ENCODE assay signal across 8 mouse cellular contexts in genomic region chr1:181793541-181793940, GRCm38 (mm10). TPM values are rescaled to one million over a fixed set of nuclear protein-coding genes. Genes with fewer than 3 reads are reported as not detected.
DNase-seq lines count a peak whose midpoint lies in the region; ATAC-seq and TF ChIP-seq lines count a peak whose summit lies in the region.
"Had no signal": no experiment of that assay in that cellular context is flagged by ENCODE, and none has a peak within 500 bp of the region (broad histone marks: within the 10 kb centered on the region; RNA-seq: fewer than 3 reads in every experiment).

No protein-coding gene starts in this region.

- intact Hi-C loops in heart, adult 2 months (cut with DNase I) = loop anchor here (5.0 to 10.0 kb wide), 2 partner anchors 69 to 711 kb away; no protein-coding TSS in a partner anchor

- H3K27ac ChIP-seq in midbrain, postnatal 0 days (ENCODE audit: low read depth, low read length) = no peak overlapping the region
- no peak overlapping the region for H3K27ac ChIP-seq in midbrain, embryonic 13.5 days
- peak overlapping the region; percentile 77 for H3K27ac ChIP-seq in heart, adult 2 months
- peak overlapping the region; percentile 46; the same call in 1 of the 2 replicates for H3K27ac ChIP-seq in layer of hippocampus, adult 2 months
- H3K27ac ChIP-seq: neural tube, embryonic 12.5 days had no signal

- peak; percentile 64 for DNase-seq in midbrain, postnatal 0 days (ENCODE audit: low spot score)
- DNase-seq in heart, adult 2 months = peak; percentile 54 to 74
- peak; percentile 26 to 29 for DNase-seq in layer of hippocampus, adult 2 months (ENCODE audit: low spot score in 2 of 2)
- DNase-seq in skeletal muscle tissue, adult 2 months (ENCODE audit: low read depth, low spot score) = peak; percentile 58
- DNase-seq in ovary, postnatal 10 days (ENCODE audit: low spot score) = no peak

- no peak overlapping the region for H3K4me2 ChIP-seq in midbrain, postnatal 0 days (ENCODE audit: low read depth, low read length, poor library complexity, severe bottlenecking)
- H3K4me2 ChIP-seq in midbrain, embryonic 13.5 days (replicated peaks) = no peak overlapping the region
- H3K4me2 ChIP-seq: neural tube, embryonic 12.5 days had no signal

- TF ChIP-seq CTCF in midbrain, postnatal 0 days (IDR thresholded peaks at IDR 0.05) = no peak
- TF ChIP-seq CTCF in heart, adult 2 months (IDR thresholded peaks at IDR 0.05) = no peak
- no peak for TF ChIP-seq CTCF in layer of hippocampus, adult 2 months (conservative IDR thresholded peaks at IDR 0.05)

- H3K27me3 ChIP-seq in midbrain, postnatal 0 days (ENCODE audit: insufficient read depth, low read length) = no peaks in the 10 kb centered on the region
- no peaks in the 10 kb centered on the region for H3K27me3 ChIP-seq in midbrain, embryonic 13.5 days
- H3K27me3 ChIP-seq in heart, adult 2 months (ENCODE audit: control insufficient read depth, insufficient read depth, low read length) = no peaks in the 10 kb centered on the region
- H3K27me3 ChIP-seq: neural tube, embryonic 12.5 days had no signal

- no peaks in the 10 kb centered on the region for H3K79me2 ChIP-seq in heart, adult 2 months (replicated peaks; ENCODE audit: control insufficient read depth, insufficient read depth, low read length)

- no peaks in the 10 kb centered on the region for H3K36me3 ChIP-seq in midbrain, postnatal 0 days (ENCODE audit: insufficient read depth, low read length)
- no peaks in the 10 kb centered on the region for H3K36me3 ChIP-seq in midbrain, embryonic 13.5 days
- H3K36me3 ChIP-seq in heart, adult 2 months (ENCODE audit: control insufficient read depth, insufficient read depth, low read length) = no peaks in the 10 kb centered on the region
- H3K36me3 ChIP-seq: neural tube, embryonic 12.5 days had no signal

- no peak overlapping the region for H3K4me3 ChIP-seq in midbrain, postnatal 0 days (ENCODE audit: low read depth, low read length)
- H3K4me3 ChIP-seq in midbrain, embryonic 13.5 days (replicated peaks) = no peak overlapping the region
- no peak overlapping the region for H3K4me3 ChIP-seq in heart, adult 2 months
- H3K4me3 ChIP-seq in layer of hippocampus, adult 2 months = no peak overlapping the region
- H3K4me3 ChIP-seq: neural tube, embryonic 12.5 days had no signal

- H3K9me3 ChIP-seq in midbrain, postnatal 0 days (ENCODE audit: low read length) = no peaks in the 10 kb centered on the region
- H3K9me3 ChIP-seq in midbrain, embryonic 13.5 days = no peaks in the 10 kb centered on the region
- H3K9me3 ChIP-seq: neural tube, embryonic 12.5 days had no signal

- H3K9ac ChIP-seq in midbrain, postnatal 0 days (replicated peaks; ENCODE audit: low read length, poor library complexity, severe bottlenecking) = no peak overlapping the region
- no peak overlapping the region for H3K9ac ChIP-seq in midbrain, embryonic 13.5 days (replicated peaks)
- no peak overlapping the region for H3K9ac ChIP-seq in heart, adult 2 months (ENCODE audit: low read depth, low read length)
- H3K9ac ChIP-seq: neural tube, embryonic 12.5 days had no signal

- 68% methylated on average over 2 of the region's 2 CpGs for WGBS in midbrain, postnatal 0 days
- 69% methylated on average over 2 of the region's 2 CpGs for WGBS in midbrain, embryonic 13.5 days
- WGBS in heart, adult 2 months = 13% methylated on average over 2 of the region's 2 CpGs

- TF ChIP-seq EP300 in heart, adult 2 months (IDR thresholded peaks at IDR 0.05; ENCODE audit: insufficient read depth, low read depth, low read length) = peak; percentile 86

- no peaks in the 10 kb centered on the region; the same call in 1 of the 2 replicates for H3K4me1 ChIP-seq in midbrain, postnatal 0 days (ENCODE audit: insufficient read depth, low read length)
- H3K4me1 ChIP-seq in midbrain, embryonic 13.5 days (replicated peaks) = no peaks in the 10 kb centered on the region
- H3K4me1 ChIP-seq in heart, adult 2 months (ENCODE audit: control insufficient read depth, insufficient read depth, low read length) = peaks cover 1% of the 10 kb centered on the region
- H3K4me1 ChIP-seq: neural tube, embryonic 12.5 days had no signal

- no peak for TF ChIP-seq POLR2A in heart, adult 2 months (IDR thresholded peaks at IDR 0.05; ENCODE audit: insufficient read depth, low read depth, low read length)

- no peak for ATAC-seq in midbrain, postnatal 0 days (ENCODE audit: low FRiP score)
- no peak for ATAC-seq in midbrain, embryonic 13.5 days
- no peak for ATAC-seq in monocyte, adult 5-6 weeks (replicated peaks; ENCODE audit: insufficient number of reproducible peaks, low FRiP score, low TSS enrichment, poor library complexity, severe bottlenecking)

RNA-seq across cellular contexts. Expression of gene Lbr, which starts 49.3 kb away (rescaled TPM):
- total RNA-seq in midbrain, postnatal 0 days (2014; rRNA removed) = 22.1 and 22.3 TPM in 2 replicates
- 20.2 and 20.3 TPM in 2 replicates for polyA plus RNA-seq in midbrain, postnatal 0 days (2015; fragmentation: Nextera tagmentation; extraction: Ambion mirVana)
- polyA plus RNA-seq in midbrain, embryonic 13.5 days (2015; fragmentation: Nextera tagmentation; extraction: Ambion mirVana) = 56.6 and 61.0 TPM in 2 replicates
- 10 to 100 TPM; 23.6 to 24.7 TPM for total RNA-seq in heart, adult 2 months (2021)
- 12.3 and 17.9 TPM in 2 replicates for polyA plus RNA-seq in heart, adult 2 months (2012; rRNA removed)
- 10 to 100 TPM; 12.0 to 15.7 TPM for total RNA-seq in layer of hippocampus, adult 2 months (2021)
- 183 to 196 TPM (median 191 TPM) in 3 replicates for total RNA-seq in monocyte, adult 5-6 weeks (2017)

Comparison
In these comparisons a context has a peak if more than half of its experiments do, and no peak if none do; other contexts are left out.
1. H3K27ac ChIP-seq: peak in heart, adult 2 months (single experiment) and layer of hippocampus, adult 2 months (single experiment); none in midbrain, postnatal 0 days (single experiment) and midbrain, embryonic 13.5 days (single experiment).